In the genomic region with DNA sequence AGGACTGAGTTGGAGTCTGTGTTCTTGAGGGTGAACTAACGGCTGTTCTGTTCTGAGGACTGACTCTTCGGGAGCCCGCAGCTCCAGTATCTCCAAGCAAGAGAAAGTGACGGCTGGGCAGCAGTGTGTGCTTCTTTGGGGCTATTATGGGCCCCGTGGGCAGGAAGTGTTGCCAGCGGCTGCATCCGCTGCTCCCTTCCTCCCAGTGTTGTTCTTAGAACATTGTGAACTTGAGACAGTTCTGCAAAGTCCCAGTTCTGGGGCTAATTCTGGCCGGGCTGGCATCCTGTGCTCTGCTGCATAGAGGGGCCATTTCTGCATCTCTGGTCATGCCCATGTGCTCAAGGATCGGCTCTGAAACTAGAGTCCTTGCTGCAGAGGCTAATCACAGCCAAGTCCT, we compare ENCODE assay signal across 8 mouse cellular contexts. TPM values are rescaled to one million over a fixed set of nuclear protein-coding genes. Genes with fewer than 3 reads are reported as not detected.
A peak's percentile ranks its signal among the peaks of the same experiment; 100 is the strongest.
DNase-seq lines count a peak whose midpoint lies in the region; ATAC-seq and TF ChIP-seq lines count a peak whose summit lies in the region.

No protein-coding gene starts in this region.

- H3K36me3 ChIP-seq in forebrain, postnatal 0 days (ENCODE audit: insufficient read depth), result peaks cover 32% of the 10 kb centered on the region; the same call in 1 of the 2 replicates
- peaks cover 10% of the 10 kb centered on the region for H3K36me3 ChIP-seq in forebrain, embryonic 12.5 days (replicated peaks)
- H3K36me3 ChIP-seq in heart, embryonic 14.5 days (ENCODE audit: control insufficient read depth, insufficient read depth, low read length), result peaks cover 27% of the 10 kb centered on the region
- H3K36me3 ChIP-seq in lung, postnatal 0 days (ENCODE audit: insufficient read depth, low read length), result peaks cover 6% of the 10 kb centered on the region; the same call in 1 of the 2 replicates
- H3K36me3 ChIP-seq in stomach, postnatal 0 days (ENCODE audit: control insufficient read depth, insufficient read depth, low read length), result no peaks in the 10 kb centered on the region; the same call in 1 of the 2 replicates

- 0 out of 2 replicates have a peak, but pooled peaks cover 5% of the 10 kb centered on the region for H3K4me1 ChIP-seq in forebrain, postnatal 0 days (ENCODE audit: insufficient read depth)
- peaks cover 13% of the 10 kb centered on the region for H3K4me1 ChIP-seq in forebrain, embryonic 12.5 days
- peaks cover 13 to 24% of the 10 kb centered on the region in 2 experiments; a peak in 3 of 4 replicates for H3K4me1 ChIP-seq in heart, embryonic 14.5 days (ENCODE audit: control insufficient read depth in 2 of 2, insufficient read depth in 2 of 2, low read length in 2 of 2)
- H3K4me1 ChIP-seq in lung, postnatal 0 days (ENCODE audit: insufficient read depth, low read depth, low read length), result peaks cover 10% of the 10 kb centered on the region; the same call in 1 of the 2 replicates
- no peaks in the 10 kb centered on the region for H3K4me1 ChIP-seq in stomach, postnatal 0 days (replicated peaks; ENCODE audit: control insufficient read depth, insufficient read depth)

- no peak overlapping the region for H3K4me2 ChIP-seq in forebrain, postnatal 0 days (ENCODE audit: low read depth)
- no peak overlapping the region for H3K4me2 ChIP-seq in forebrain, embryonic 12.5 days
- no peak overlapping the region for H3K4me2 ChIP-seq in heart, embryonic 14.5 days (ENCODE audit: low read length)
- no peak overlapping the region for H3K4me2 ChIP-seq in lung, postnatal 0 days (replicated peaks; ENCODE audit: low read depth, low read length)
- H3K4me2 ChIP-seq in stomach, postnatal 0 days (replicated peaks; ENCODE audit: low read depth), result no peak overlapping the region

- H3K4me3 ChIP-seq in forebrain, postnatal 0 days (ENCODE audit: low read depth, low read length), result no peak overlapping the region
- H3K4me3 ChIP-seq in forebrain, embryonic 12.5 days (replicated peaks), result no peak overlapping the region
- H3K4me3 ChIP-seq in heart, embryonic 14.5 days (ENCODE audit: control insufficient read depth in 1 of 2, insufficient read depth in 1 of 2, low read depth in 1 of 2, low read length in 2 of 2), result no peak overlapping the region
- H3K4me3 ChIP-seq in lung, postnatal 0 days (ENCODE audit: low read depth, low read length), result no peak overlapping the region
- H3K4me3 ChIP-seq in stomach, postnatal 0 days (ENCODE audit: low read depth, low read length), result no peak overlapping the region

- no peak overlapping the region for H3K27ac ChIP-seq in forebrain, postnatal 0 days (ENCODE audit: low read depth, low read length)
- no peak overlapping the region for H3K27ac ChIP-seq in forebrain, embryonic 12.5 days
- H3K27ac ChIP-seq in heart, embryonic 14.5 days (replicated peaks in 1 of 2; ENCODE audit: control insufficient read depth in 1 of 2, insufficient read depth in 1 of 2, low read depth in 2 of 2, low read length in 2 of 2), result peak overlapping the region; percentile 54 to 69
- H3K27ac ChIP-seq in lung, postnatal 0 days (ENCODE audit: low read length), result peak overlapping the region; percentile 85
- peak overlapping the region; percentile 70 for H3K27ac ChIP-seq in stomach, postnatal 0 days (replicated peaks)

- no peaks in the 10 kb centered on the region for H3K27me3 ChIP-seq in forebrain, postnatal 0 days (ENCODE audit: insufficient read depth, low read length)
- no peaks in the 10 kb centered on the region for H3K27me3 ChIP-seq in forebrain, embryonic 12.5 days
- H3K27me3 ChIP-seq in heart, embryonic 14.5 days (ENCODE audit: control insufficient read depth, insufficient read depth, low read length), result no peaks in the 10 kb centered on the region
- H3K27me3 ChIP-seq in lung, postnatal 0 days (replicated peaks; ENCODE audit: insufficient read depth, low read length), result no peaks in the 10 kb centered on the region
- no peaks in the 10 kb centered on the region for H3K27me3 ChIP-seq in stomach, postnatal 0 days (ENCODE audit: control insufficient read depth, insufficient read depth, low read length)

- TF ChIP-seq EP300 in lung, postnatal 0 days (IDR thresholded peaks at IDR 0.05), result peak; percentile 98
- TF ChIP-seq EP300 in stomach, postnatal 0 days (optimal IDR thresholded peaks at IDR 0.05), result no peak

- no peak overlapping the region for H3K9ac ChIP-seq in forebrain, postnatal 0 days
- no peak overlapping the region for H3K9ac ChIP-seq in forebrain, embryonic 12.5 days
- peak overlapping the region; percentile 11; the same call in 1 of the 2 replicates for H3K9ac ChIP-seq in heart, embryonic 14.5 days (ENCODE audit: low read length)
- H3K9ac ChIP-seq in lung, postnatal 0 days (replicated peaks; ENCODE audit: low read depth), result 0 out of 2 replicates have a peak overlapping the region, but pooled peaks have one; percentile 20
- no peak overlapping the region for H3K9ac ChIP-seq in stomach, postnatal 0 days (ENCODE audit: low read length)

- WGBS in forebrain, postnatal 0 days, result 68% methylated on average over 9 of the region's 9 CpGs
- 74% methylated on average over 9 of the region's 9 CpGs for WGBS in forebrain, embryonic 12.5 days
- 41% methylated on average over 9 of the region's 9 CpGs for WGBS in heart, embryonic 14.5 days
- WGBS in lung, postnatal 0 days, result 36% methylated on average over 9 of the region's 9 CpGs
- 61% methylated on average over 9 of the region's 9 CpGs for WGBS in stomach, postnatal 0 days

- H3K9me3 ChIP-seq in forebrain, postnatal 0 days (ENCODE audit: low read length), result no peaks in the 10 kb centered on the region
- H3K9me3 ChIP-seq in forebrain, embryonic 12.5 days, result no peaks in the 10 kb centered on the region
- no peaks in the 10 kb centered on the region for H3K9me3 ChIP-seq in heart, embryonic 14.5 days (ENCODE audit: control insufficient read depth, low read length)
- H3K9me3 ChIP-seq in lung, postnatal 0 days (ENCODE audit: low read length), result no peaks in the 10 kb centered on the region
- H3K9me3 ChIP-seq in stomach, postnatal 0 days (ENCODE audit: control insufficient read depth, low read length), result no peaks in the 10 kb centered on the region

- ATAC-seq in forebrain, postnatal 0 days, result peak; percentile 44
- ATAC-seq in forebrain, embryonic 12.5 days (ENCODE audit: low FRiP score), result no peak
- ATAC-seq in heart, embryonic 14.5 days (ENCODE audit: insufficient number of reproducible peaks, insufficient read depth, low FRiP score, low read depth), result peak; percentile 49
- peak; percentile 76 for ATAC-seq in lung, postnatal 0 days
- ATAC-seq in stomach, postnatal 0 days (ENCODE audit: low FRiP score, low TSS enrichment), result no peak

- no peak for TF ChIP-seq CTCF in forebrain, postnatal 0 days (IDR thresholded peaks at IDR 0.05; ENCODE audit: low read depth)
- no peak for TF ChIP-seq CTCF in lung, postnatal 0 days (IDR thresholded peaks at IDR 0.05)
- TF ChIP-seq CTCF in stomach, postnatal 0 days (IDR thresholded peaks at IDR 0.05; ENCODE audit: low read depth), result no peak

- no peak for DNase-seq in forebrain, postnatal 0 days
- DNase-seq in brain, adult 2 months (ENCODE audit: low read depth, low spot score), result peak; percentile 88
- peak; percentile 50 to 68 for DNase-seq in kidney, postnatal 4 days
- peak; percentile 82 for DNase-seq in lung, postnatal 0 days (ENCODE audit: low spot score)
- DNase-seq in stomach, postnatal 0 days (ENCODE audit: low spot score), result no peak
- no peak for DNase-seq in T-cell, adult 2 months (ENCODE audit: low spot score)

RNA-seq across cellular contexts. Expression of a gene that starts 31.7 kb away (rescaled TPM):
- total RNA-seq in forebrain, postnatal 0 days (2014; rRNA removed), result 5.5 and 7.0 TPM in 2 replicates
- polyA plus RNA-seq in forebrain, postnatal 0 days (2015; fragmentation: Nextera tagmentation; extraction: Ambion mirVana), result 4.2 and 5.8 TPM in 2 replicates
- 11.5 and 11.7 TPM in 2 replicates for polyA plus RNA-seq in forebrain, embryonic 12.5 days (2016; fragmentation: Nextera tagmentation; extraction: Ambion mirVana)
- 10.5 and 11.1 TPM in 2 replicates for polyA plus RNA-seq in heart, embryonic 14.5 days (2014; fragmentation: Nextera tagmentation; extraction: Ambion mirVana)
- polyA plus RNA-seq in lung, postnatal 0 days (2015; fragmentation: Nextera tagmentation; extraction: Ambion mirVana), result 8.6 and 8.7 TPM in 2 replicates
- polyA plus RNA-seq in stomach, postnatal 0 days (2015; fragmentation: Nextera tagmentation; extraction: Ambion mirVana), result 7.0 and 7.7 TPM in 2 replicates

RNA-seq across cellular contexts. Expression of a gene that starts 43.1 kb away (rescaled TPM):
- 0.14 and 0.54 TPM in 2 replicates for total RNA-seq in forebrain, postnatal 0 days (2014; rRNA removed)
- 0.10 and 0.18 TPM in 2 replicates for polyA plus RNA-seq in forebrain, postnatal 0 days (2015; fragmentation: Nextera tagmentation; extraction: Ambion mirVana)
- polyA plus RNA-seq in forebrain, embryonic 12.5 days (2016; fragmentation: Nextera tagmentation; extraction: Ambion mirVana), result 0.27 and 0.34 TPM in 2 replicates
- polyA plus RNA-seq in heart, embryonic 14.5 days (2014; fragmentation: Nextera tagmentation; extraction: Ambion mirVana), result not detected in 2 replicates
- not detected in 2 replicates for polyA plus RNA-seq in lung, postnatal 0 days (2015; fragmentation: Nextera tagmentation; extraction: Ambion mirVana)
- polyA plus RNA-seq in stomach, postnatal 0 days (2015; fragmentation: Nextera tagmentation; extraction: Ambion mirVana), result 0.06 TPM in 1 of 2 replicates, not detected in the other

Comparison
In these comparisons a context has a peak if more than half of its experiments do, and no peak if none do; other contexts are left out.
1. ATAC-seq: peak in forebrain, postnatal 0 days (single experiment), heart, embryonic 14.5 days (single experiment) and lung, postnatal 0 days (single experiment); none in forebrain, embryonic 12.5 days (single experiment) and stomach, postnatal 0 days (single experiment).
2. DNase-seq: peak in brain, adult 2 months (single experiment), kidney, postnatal 4 days (2 of 2) and lung, postnatal 0 days (single experiment); none in forebrain, postnatal 0 days (single experiment), stomach, postnatal 0 days (single experiment) and T-cell, adult 2 months (single experiment).
3. H3K27ac ChIP-seq: peak in heart, embryonic 14.5 days (2 of 2), lung, postnatal 0 days (single experiment) and stomach, postnatal 0 days (single experiment); none in forebrain, postnatal 0 days (single experiment) and forebrain, embryonic 12.5 days (single experiment).
4. H3K9ac ChIP-seq: peak in heart, embryonic 14.5 days (single experiment) and lung, postnatal 0 days (single experiment); none in forebrain, postnatal 0 days (single experiment), forebrain, embryonic 12.5 days (single experiment) and stomach, postnatal 0 days (single experiment).